Mouse (Mus musculus) midbrain, embryonic 11.5 days (tissue): ENCODE data around the gene Mboat7. TPM values are rescaled to one million over a fixed set of nuclear protein-coding genes. Genes with fewer than 3 reads are reported as not detected.
"Not testable (repeated sequence)": the region's sequence is repeated elsewhere in the genome, so short reads cannot be mapped to it uniquely, and the experiment has no call there.

ENCODE experiments used
- ATAC-seq: fragments of 200-750 bp; cut with Nextera tagmentation; 2 replicates; pipeline ENCODE4 v1.8.0; 2017; ENCODE audit warnings: moderate TSS enrichment, moderate library complexity; ENCODE audit not compliant: low FRiP score
- DNase-seq: peaks from one replicate; pipeline ENCODE4 v3.0.0; 2015; ENCODE audit warnings: low spot score; ENCODE audit errors: missing footprints
- H3K27ac ChIP-seq: fragments of 300-500 bp; sonication (generic); 2 replicates; pipeline ENCODE4 v1.5.1; 2014; ENCODE audit warnings: low read depth, low read length
- H3K27me3 ChIP-seq: fragments of 300-500 bp; sonication (generic); 2 replicates; pipeline ENCODE4 v1.6.1; 2014; ENCODE audit warnings: mild to moderate bottlenecking, low read length, moderate library complexity, mixed read lengths; ENCODE audit not compliant: control insufficient read depth, insufficient read depth
- H3K36me3 ChIP-seq: fragments of 300-500 bp; sonication (generic); 2 replicates; pipeline ENCODE4 v1.6.1; 2014; ENCODE audit warnings: mild to moderate bottlenecking, low read length, moderate library complexity, mixed read lengths; ENCODE audit not compliant: control insufficient read depth, insufficient read depth
- H3K4me1 ChIP-seq: fragments of 300-500 bp; sonication (generic); 2 replicates; pipeline ENCODE4 v1.6.1; 2014; ENCODE audit warnings: low read length; ENCODE audit not compliant: control insufficient read depth, insufficient read depth
- H3K4me2 ChIP-seq: fragments of 300-500 bp; sonication (generic); 2 replicates; pipeline ENCODE4 v1.6.1; 2014; ENCODE audit warnings: mild to moderate bottlenecking, moderate library complexity
- H3K4me3 ChIP-seq: fragments of 300-500 bp; sonication (generic); 2 replicates; pipeline ENCODE4 v1.5.1; 2014; ENCODE audit warnings: low read depth, low read length
- H3K9ac ChIP-seq: fragments of 300-500 bp; sonication (generic); 2 replicates; pipeline ENCODE4 v1.6.1; 2014; ENCODE audit warnings: low read length
- H3K9me3 ChIP-seq: fragments of 300-500 bp; sonication (generic); 2 replicates; pipeline ENCODE4 v1.6.1; 2016; ENCODE audit warnings: low read length; ENCODE audit not compliant: control insufficient read depth
- WGBS: fragments of 180-500 bp; shearing (Covaris S2); extraction: QIAGEN DNeasy Blood & Tissue Kit; methylation state at CpG from one replicate; pipeline ENCODE4 v1.1.7; 2014; 5-methylcytosine and 5-hydroxymethylcytosine counted together
- polyA plus RNA-seq: library from polyadenylated mRNA; unstranded; fragments of >200 nt; fragmentation: Nextera tagmentation; extraction: Ambion mirVana; gene quantifications from 2 replicates; pipeline ENCODE4 v1.2.1, GENCODE M21; 2014

The Mboat7 gene
- polyA plus RNA-seq, 1 experiment from 2014 or later: 23.8 TPM

GRCm38 (mm10) chr7:3707568-3708413 lies 14.5 kb upstream of the Mboat7 start:
- H3K36me3 ChIP-seq: peaks cover 9% of the 10 kb centered on the region; the same call in 1 of the 2 replicates
- DNase-seq (no peak), ATAC-seq (no peak)
- H3K27me3 ChIP-seq: no peaks in the 10 kb centered on the region
- 17% methylated on average over 7 of the region's 7 CpGs for WGBS
- H3K9ac ChIP-seq: no peak overlapping the region
- no peak overlapping the region for H3K4me3 ChIP-seq
- H3K4me2 ChIP-seq: no peak overlapping the region
- peaks cover 10% of the 10 kb centered on the region for H3K4me1 ChIP-seq
- no peak overlapping the region for H3K27ac ChIP-seq
- no peaks in the 10 kb centered on the region for H3K9me3 ChIP-seq

GRCm38 (mm10) chr7:3707027-3707426 lies 13.7 kb upstream of the Mboat7 start:
- no peak for DNase-seq
- Histone ChIP-seq H3K4me1 (peaks cover 10% of the 10 kb centered on the region), H3K4me3 (no peak overlapping the region), H3K27me3 (no peaks in the 10 kb centered on the region), H3K9ac (no peak overlapping the region), H3K27ac (no peak overlapping the region), H3K4me2 (no peak overlapping the region), H3K9me3 (no peaks in the 10 kb centered on the region), H3K36me3 (peaks cover 9% of the 10 kb centered on the region; the same call in 1 of the 2 replicates)
- no peak for ATAC-seq
- 74% methylated on average over 4 of the region's 4 CpGs for WGBS

GRCm38 (mm10) chr7:3706343-3706934 lies 13.1 kb upstream of the Mboat7 start:
- 63% methylated on average over 11 of the region's 11 CpGs for WGBS
- ATAC-seq: no peak
- peaks cover 9% of the 10 kb centered on the region; the same call in 1 of the 2 replicates for H3K36me3 ChIP-seq
- DNase-seq: no peak
- H3K4me1 ChIP-seq: peaks cover 10% of the 10 kb centered on the region
- H3K4me2 ChIP-seq: peak overlapping the region; percentile 96
- H3K27ac ChIP-seq: no peak overlapping the region
- peak overlapping the region; percentile 90 for H3K4me3 ChIP-seq
- H3K9me3 ChIP-seq: no peaks in the 10 kb centered on the region
- H3K27me3 ChIP-seq: no peaks in the 10 kb centered on the region
- H3K9ac ChIP-seq: peak overlapping the region; percentile 84; the same call in 1 of the 2 replicates

GRCm38 (mm10) chr7:3705911-3706310 lies 12.6 kb upstream of the Mboat7 start:
- Histone ChIP-seq H3K9ac (peak overlapping the region; percentile 84), H3K4me2 (peak overlapping the region; percentile 96), H3K36me3 (peaks cover 9% of the 10 kb centered on the region; the same call in 1 of the 2 replicates), H3K4me3 (peak overlapping the region; percentile 90), H3K4me1 (peaks cover 10% of the 10 kb centered on the region), H3K27ac (no peak overlapping the region), H3K9me3 (no peaks in the 10 kb centered on the region), H3K27me3 (no peaks in the 10 kb centered on the region)
- DNase-seq (no peak), ATAC-seq (no peak)
- WGBS: 37% methylated on average over 6 of the region's 6 CpGs

- peak overlapping the region; percentile 25 for H3K27ac ChIP-seq
- not testable (repeated sequence) for DNase-seq, H3K36me3 ChIP-seq
These were observed 12.1 kb upstream of the Mboat7 start for GRCm38 (mm10) chr7:3705461-3705860.

GRCm38 (mm10) chr7:3704475-3704874 lies 11.2 kb upstream of the Mboat7 start:
- H3K9me3 ChIP-seq: no peaks in the 10 kb centered on the region
- peak overlapping the region; percentile 96 for H3K4me2 ChIP-seq
- peak overlapping the region; percentile 90 for H3K4me3 ChIP-seq
- peak overlapping the region; percentile 85; the same call in 1 of the 2 replicates for H3K27ac ChIP-seq
- DNase-seq: no peak
- H3K9ac ChIP-seq: peak overlapping the region; percentile 84
- peaks cover 11% of the 10 kb centered on the region; the same call in 1 of the 2 replicates for H3K36me3 ChIP-seq
- H3K27me3 ChIP-seq: no peaks in the 10 kb centered on the region
- ATAC-seq: peak; percentile 47; the same call in 1 of the 2 replicates
- WGBS: under 1% methylated on average over 20 of the region's 20 CpGs
- H3K4me1 ChIP-seq: peaks cover 10% of the 10 kb centered on the region

More at GRCm38 (mm10) chr7:3705461-3705860, 12.1 kb upstream of the Mboat7 start:
- H3K4me1 ChIP-seq, H3K27me3 ChIP-seq, H3K9me3 ChIP-seq, ATAC-seq: not testable (repeated sequence)
- WGBS: 5% methylated on average over 6 of the region's 7 CpGs
- Histone ChIP-seq H3K4me2 (peak overlapping the region; percentile 96), H3K4me3 (peak overlapping the region; percentile 90), H3K9ac (peak overlapping the region; percentile 84)

- H3K4me3 ChIP-seq: peak within 1 kb of the TSS; percentile 90
- peaks cover 10% of the 10 kb centered on the region for H3K4me1 ChIP-seq
- ATAC-seq: peak; percentile 96
- no peaks in the 10 kb centered on the region for H3K27me3 ChIP-seq
- peak within 1 kb of the TSS; percentile 85 for H3K27ac ChIP-seq
- peaks cover 11% of the 10 kb centered on the region; the same call in 1 of the 2 replicates for H3K36me3 ChIP-seq
- WGBS: 2% methylated on average over 42 of the region's 42 CpGs
- peak; percentile 99 for DNase-seq
- peak within 1 kb of the TSS; percentile 84 for H3K9ac ChIP-seq
- H3K4me2 ChIP-seq: peak within 1 kb of the TSS; percentile 96
- no peaks in the 10 kb centered on the region for H3K9me3 ChIP-seq
These were observed 10.6 kb upstream of the Mboat7 start, which contains the start of gene Rps9 for GRCm38 (mm10) chr7:3703879-3704441. TSS of gene Rps9 (plus strand) at chr7:3703993.

- WGBS: 19% methylated on average over 6 of the region's 6 CpGs
- peaks cover 11% of the 10 kb centered on the region for H3K36me3 ChIP-seq
- peak overlapping the region; percentile 85 for H3K27ac ChIP-seq
These were observed 10.0 kb upstream of the Mboat7 start for GRCm38 (mm10) chr7:3703148-3703878.

More at GRCm38 (mm10) chr7:3703148-3703878, 10.0 kb upstream of the Mboat7 start:
- H3K9me3 ChIP-seq: no peaks in the 10 kb centered on the region
- H3K4me3 ChIP-seq: peak overlapping the region; percentile 90
- H3K4me2 ChIP-seq: peak overlapping the region; percentile 96
- H3K27me3 ChIP-seq: no peaks in the 10 kb centered on the region
- ATAC-seq (peak; percentile 61), DNase-seq (no peak)
- peaks cover 10% of the 10 kb centered on the region for H3K4me1 ChIP-seq
- peak overlapping the region; percentile 53 for H3K9ac ChIP-seq
